In genomic region chrX:12003106-12003505, GRCm38 (mm10) we compare ENCODE assay signal across 8 mouse cellular contexts.
A peak's percentile ranks its signal among the peaks of the same experiment; 100 is the strongest.
DNase-seq lines count a peak whose midpoint lies in the region; ATAC-seq and TF ChIP-seq lines count a peak whose summit lies in the region.
"Had no signal": no experiment of that assay in that cellular context is flagged by ENCODE, and none has a peak within 500 bp of the region (broad histone marks: within the 10 kb centered on the region; RNA-seq: fewer than 3 reads in every experiment).

No protein-coding gene starts in this region.

- H3K4me1 ChIP-seq in lung, postnatal 0 days (ENCODE audit: insufficient read depth, low read depth, low read length): no peaks in the 10 kb centered on the region
- peaks cover 16% of the 10 kb centered on the region for H3K4me1 ChIP-seq in lung, adult 2 months (ENCODE audit: control insufficient read depth, insufficient read depth, low read length)
- peaks cover 94% of the 10 kb centered on the region for H3K4me1 ChIP-seq in limb, embryonic 10.5 days

- ATAC-seq in lung, postnatal 0 days: no peak

- no peak overlapping the region for H3K4me3 ChIP-seq in lung, postnatal 0 days (ENCODE audit: low read depth, low read length)
- H3K4me3 ChIP-seq in lung, adult 2 months (replicated peaks; ENCODE audit: extremely low read depth, low read depth, low read length): no peak overlapping the region
- H3K4me3 ChIP-seq in limb, embryonic 10.5 days: no peak overlapping the region

- no peaks in the 10 kb centered on the region; the same call in 1 of the 2 replicates for H3K27me3 ChIP-seq in lung, postnatal 0 days (replicated peaks; ENCODE audit: insufficient read depth, low read length)
- peaks cover 100% of the 10 kb centered on the region for H3K27me3 ChIP-seq in limb, embryonic 10.5 days (ENCODE audit: low read depth, poor library complexity, severe bottlenecking)

- TF ChIP-seq POLR2A in lung, adult 2 months (IDR thresholded peaks at IDR 0.05; ENCODE audit: borderline replicate concordance, extremely low read depth, low read depth, low read length): no peak

- H3K9me3 ChIP-seq in lung, postnatal 0 days (ENCODE audit: low read length): no peaks in the 10 kb centered on the region
- no peaks in the 10 kb centered on the region for H3K9me3 ChIP-seq in limb, embryonic 10.5 days (replicated peaks)

- no peak overlapping the region for H3K9ac ChIP-seq in lung, postnatal 0 days (replicated peaks; ENCODE audit: low read depth)

- H3K4me2 ChIP-seq in lung, postnatal 0 days (replicated peaks; ENCODE audit: low read depth, low read length): no peak overlapping the region

- no peak overlapping the region for H3K27ac ChIP-seq in lung, postnatal 0 days (ENCODE audit: low read length)
- peak overlapping the region; percentile 72 for H3K27ac ChIP-seq in limb, embryonic 10.5 days

- DNase-seq in lung, postnatal 0 days (ENCODE audit: low spot score): peak; percentile 10
- no peak for DNase-seq in lung, adult 2 months
- DNase-seq in embryo, embryonic 10.5 days (ENCODE audit: low spot score): peak; percentile 34
- no peak for DNase-seq in limb, embryonic 10.5 days (ENCODE audit: low spot score)
- DNase-seq in thymus, postnatal 0 days (ENCODE audit: low spot score): peak; percentile 52
- DNase-seq in urinary bladder, postnatal 10 days (ENCODE audit: low spot score): no peak
- no peak for DNase-seq in right cerebral cortex, postnatal 25 days
- DNase-seq: adrenal gland, postnatal 25 days had no signal

- TF ChIP-seq CTCF in lung, postnatal 0 days (IDR thresholded peaks at IDR 0.05): no peak
- no peak for TF ChIP-seq CTCF in lung, adult 2 months (IDR thresholded peaks at IDR 0.05; ENCODE audit: insufficient read depth, low read length)

- WGBS in lung, postnatal 0 days: 23% methylated on average over 9 of the region's 9 CpGs
- WGBS in lung, adult 2 months: 24% methylated on average over 9 of the region's 9 CpGs
- 8% methylated on average over 9 of the region's 9 CpGs for WGBS in limb, embryonic 10.5 days

- TF ChIP-seq EP300 in lung, postnatal 0 days (IDR thresholded peaks at IDR 0.05): no peak

- no peaks in the 10 kb centered on the region for H3K36me3 ChIP-seq in lung, postnatal 0 days (ENCODE audit: insufficient read depth, low read length)
- H3K36me3 ChIP-seq in limb, embryonic 10.5 days: no peaks in the 10 kb centered on the region

Comparison
In these comparisons a context has a peak if more than half of its experiments do, and no peak if none do; other contexts are left out.
1. DNase-seq: peak in lung, postnatal 0 days (single experiment), embryo, embryonic 10.5 days (single experiment) and thymus, postnatal 0 days (single experiment); none in lung, adult 2 months (single experiment), limb, embryonic 10.5 days (single experiment), urinary bladder, postnatal 10 days (single experiment) and right cerebral cortex, postnatal 25 days (single experiment).